Mouse (Mus musculus) neural tube, embryonic 14.5 days (tissue): ENCODE data around the gene Cracr2a. TPM values are rescaled to one million over a fixed set of nuclear protein-coding genes. Genes with fewer than 3 reads are reported as not detected.

Experiments
- ATAC-seq: fragments of 200-750 bp; cut with Nextera tagmentation; 2 replicates; pipeline ENCODE4 v1.8.0; 2017; ENCODE audit warnings: low read depth, mild to moderate bottlenecking, moderate TSS enrichment, moderate library complexity
- H3K27ac ChIP-seq: fragments of 300-500 bp; sonication (generic); 2 replicates; pipeline ENCODE4 v1.5.1; 2014; ENCODE audit warnings: low read depth, mild to moderate bottlenecking, control low read depth, low read length, moderate library complexity, mixed read lengths
- H3K27me3 ChIP-seq: fragments of 300-500 bp; sonication (generic); 2 replicates; pipeline ENCODE4 v1.6.1; 2014; ENCODE audit warnings: low read length; ENCODE audit not compliant: control insufficient read depth, insufficient read depth
- H3K36me3 ChIP-seq: fragments of 300-500 bp; sonication (generic); 2 replicates; pipeline ENCODE4 v1.6.1; 2014; ENCODE audit warnings: low read length, mixed read lengths; ENCODE audit not compliant: control insufficient read depth, insufficient read depth
- H3K4me1 ChIP-seq: fragments of 300-500 bp; sonication (generic); 2 replicates; pipeline ENCODE4 v1.6.1; 2014; ENCODE audit warnings: low read length; ENCODE audit not compliant: control insufficient read depth, insufficient read depth
- H3K4me2 ChIP-seq: fragments of 300-500 bp; sonication (generic); 2 replicates; pipeline ENCODE4 v1.6.1; 2014; ENCODE audit warnings: mild to moderate bottlenecking, low read depth, low read length, control low read depth
- H3K4me3 ChIP-seq: fragments of 300-500 bp; sonication (generic); 2 replicates; pipeline ENCODE4 v1.5.1; 2014; ENCODE audit warnings: low read depth, low read length, control low read depth, mixed read lengths
- H3K9ac ChIP-seq: fragments of 300-500 bp; sonication (generic); replicated peaks from 2 replicates; pipeline ENCODE4 v1.6.1; 2014; ENCODE audit warnings: low read depth, mild to moderate bottlenecking, control low read depth, low read length, mixed read lengths
- H3K9me3 ChIP-seq: fragments of 300-500 bp; sonication (generic); 2 replicates; pipeline ENCODE4 v1.6.1; 2016; ENCODE audit warnings: low read length; ENCODE audit not compliant: control insufficient read depth
- WGBS: fragments of 180-500 bp; shearing (Covaris S2); extraction: QIAGEN DNeasy Blood & Tissue Kit; methylation state at CpG from one replicate; pipeline ENCODE4 v1.1.7; 2014; 5-methylcytosine and 5-hydroxymethylcytosine counted together
- polyA plus RNA-seq: library from polyadenylated mRNA; unstranded; fragments of >200 nt; fragmentation: Nextera tagmentation; extraction: Ambion mirVana; gene quantifications from 2 replicates; pipeline ENCODE4 v1.2.1, GENCODE M21; 2014

Gene Cracr2a
- polyA plus RNA-seq, 1 experiment from 2014 or later, result 1.4 TPM

- Histone ChIP-seq H3K9ac (no peak overlapping the region), H3K27me3 (no peaks in the 10 kb centered on the region), H3K36me3 (no peaks in the 10 kb centered on the region), H3K27ac (no peak overlapping the region), H3K4me2 (no peak overlapping the region), H3K9me3 (no peaks in the 10 kb centered on the region), H3K4me1 (peaks cover 4% of the 10 kb centered on the region; the same call in 1 of the 2 replicates), H3K4me3 (no peak overlapping the region)
- no peak for ATAC-seq
Observed at GRCm38 (mm10) chr6:127609673-127610072, 48.5 kb downstream of the Cracr2a start.

- WGBS, result 83% methylated on average over 12 of the region's 12 CpGs
- H3K9ac ChIP-seq, result no peak overlapping the region
- H3K9me3 ChIP-seq, result no peaks in the 10 kb centered on the region
- H3K27me3 ChIP-seq, result no peaks in the 10 kb centered on the region
- no peak overlapping the region for H3K4me3 ChIP-seq
- ATAC-seq, result no peak
- H3K4me1 ChIP-seq, result peaks cover 4% of the 10 kb centered on the region; the same call in 1 of the 2 replicates
- no peak overlapping the region for H3K4me2 ChIP-seq
- no peak overlapping the region for H3K27ac ChIP-seq
- no peaks in the 10 kb centered on the region for H3K36me3 ChIP-seq
Observed at GRCm38 (mm10) chr6:127611216-127611615, 50.1 kb downstream of the Cracr2a start.

GRCm38 (mm10) chr6:127614083-127614984, 53.2 kb downstream of the Cracr2a start:
- Histone ChIP-seq H3K9ac (no peak overlapping the region), H3K4me2 (no peak overlapping the region; the same call in 1 of the 2 replicates), H3K4me1 (peaks cover 4% of the 10 kb centered on the region; the same call in 1 of the 2 replicates), H3K36me3 (no peaks in the 10 kb centered on the region), H3K27me3 (no peaks in the 10 kb centered on the region), H3K4me3 (no peak overlapping the region), H3K27ac (no peak overlapping the region), H3K9me3 (no peaks in the 10 kb centered on the region)
- peak; percentile 76 for ATAC-seq
- WGBS, result 33% methylated on average over 13 of the region's 13 CpGs

GRCm38 (mm10) chr6:127616623-127617022, 55.5 kb downstream of the Cracr2a start:
- H3K27ac ChIP-seq, result no peak overlapping the region
- H3K36me3 ChIP-seq, result no peaks in the 10 kb centered on the region
- ATAC-seq, result no peak
- no peak overlapping the region for H3K4me2 ChIP-seq
- WGBS, result 87% methylated on average over 1 of the region's 1 CpGs
- H3K9ac ChIP-seq, result no peak overlapping the region
- H3K27me3 ChIP-seq, result no peaks in the 10 kb centered on the region
- no peaks in the 10 kb centered on the region for H3K9me3 ChIP-seq
- peaks cover 4% of the 10 kb centered on the region; the same call in 1 of the 2 replicates for H3K4me1 ChIP-seq
- no peak overlapping the region for H3K4me3 ChIP-seq

- Histone ChIP-seq H3K4me1 (peaks cover 4% of the 10 kb centered on the region; the same call in 1 of the 2 replicates), H3K4me3 (no peak overlapping the region), H3K4me2 (no peak overlapping the region), H3K27me3 (no peaks in the 10 kb centered on the region), H3K27ac (no peak overlapping the region), H3K36me3 (no peaks in the 10 kb centered on the region), H3K9ac (no peak overlapping the region), H3K9me3 (no peaks in the 10 kb centered on the region)
- WGBS, result 39% methylated on average over 10 of the region's 10 CpGs
- ATAC-seq, result no peak
Observed at GRCm38 (mm10) chr6:127617258-127618025, 56.3 kb downstream of the Cracr2a start.

- Histone ChIP-seq H3K4me2 (no peak overlapping the region), H3K27ac (no peak overlapping the region), H3K4me3 (no peak overlapping the region), H3K9me3 (no peaks in the 10 kb centered on the region), H3K36me3 (no peaks in the 10 kb centered on the region), H3K9ac (no peak overlapping the region), H3K4me1 (peaks cover 4% of the 10 kb centered on the region; the same call in 1 of the 2 replicates), H3K27me3 (no peaks in the 10 kb centered on the region)
- no peak for ATAC-seq
- 53% methylated on average over 4 of the region's 4 CpGs for WGBS
Observed at GRCm38 (mm10) chr6:127618686-127619085, 57.5 kb downstream of the Cracr2a start.

- 18% methylated on average over 5 of the region's 5 CpGs for WGBS
- Histone ChIP-seq H3K27ac (no peak overlapping the region), H3K4me2 (no peak overlapping the region), H3K9ac (no peak overlapping the region), H3K4me3 (no peak overlapping the region), H3K4me1 (peaks cover 5% of the 10 kb centered on the region; the same call in 1 of the 2 replicates), H3K36me3 (no peaks in the 10 kb centered on the region), H3K9me3 (no peaks in the 10 kb centered on the region), H3K27me3 (no peaks in the 10 kb centered on the region)
- ATAC-seq, result peak; percentile 32; the same call in 1 of the 2 replicates
Observed at GRCm38 (mm10) chr6:127625135-127625534, 64.0 kb downstream of the Cracr2a start.

GRCm38 (mm10) chr6:127627453-127627852, 66.3 kb downstream of the Cracr2a start:
- Histone ChIP-seq H3K4me2 (no peak overlapping the region), H3K9me3 (no peaks in the 10 kb centered on the region), H3K9ac (no peak overlapping the region), H3K27ac (no peak overlapping the region), H3K27me3 (no peaks in the 10 kb centered on the region), H3K36me3 (no peaks in the 10 kb centered on the region), H3K4me1 (peaks cover 5% of the 10 kb centered on the region; the same call in 1 of the 2 replicates), H3K4me3 (no peak overlapping the region)
- ATAC-seq, result 0 out of 2 replicates have a peak, but pooled peaks have one; percentile 41
- WGBS, result 20% methylated on average over 9 of the region's 9 CpGs
